Mouse (Mus musculus) bone marrow, adult 2 months (tissue): ENCODE measurements around the gene Vwa2. TPM values are rescaled to one million over a fixed set of nuclear protein-coding genes. Genes with fewer than 3 reads are reported as not detected.

Source experiments
- H3K27ac ChIP-seq: fragments of 200-500 bp; 2 replicates; pipeline ENCODE4 v1.5.1; 2012; ENCODE audit warnings: low read depth, mild to moderate bottlenecking, control low read depth, inconsistent platforms, low read length; ENCODE audit not compliant: control insufficient read depth, poor library complexity, insufficient read depth
- H3K4me1 ChIP-seq: fragments of 200-500 bp; 2 replicates; pipeline ENCODE4 v1.6.1; 2011; ENCODE audit warnings: low read length; ENCODE audit not compliant: control insufficient read depth, insufficient read depth
- H3K4me3 ChIP-seq: fragments of 200-500 bp; replicated peaks from 2 replicates; pipeline ENCODE3; 2011; ENCODE audit warnings: mild to moderate bottlenecking, low read depth, low read length, control low read depth; ENCODE audit not compliant: control insufficient read depth
- CTCF ChIP-seq: fragments of 200-500 bp; IDR thresholded peaks from 2 replicates; pipeline ENCODE4 v1.5.1; 2011; ENCODE audit warnings: low read length, control low read depth; ENCODE audit not compliant: control insufficient read depth, insufficient read depth
- POLR2A ChIP-seq: fragments of 200-500 bp; IDR thresholded peaks from 2 replicates; pipeline ENCODE4 v1.6.1; 2011; ENCODE audit warnings: low read depth, mild to moderate bottlenecking, control low read depth, low read length, borderline replicate concordance; ENCODE audit not compliant: control insufficient read depth
- WGBS: fragments of 180-500 bp; shearing (Covaris S2); methylation state at CpG from one replicate; pipeline ENCODE4 v1.1.7; 2018; 5-methylcytosine and 5-hydroxymethylcytosine counted together
- polyA plus RNA-seq: library from polyadenylated mRNA; stranded (reverse); fragments of >200 nt; gene quantifications from 2 replicates; pipeline ENCODE4 v1.2.4, GENCODE M21; 2011; ENCODE audit warnings: low replicate concordance; ENCODE audit not compliant: missing spikeins, insufficient read depth, insufficient read length

The Vwa2 gene
- polyA plus RNA-seq, 1 experiment, result not detected

GRCm38 (mm10) chr19:56936253-56936652 lies 62.2 kb downstream of the Vwa2 start:
- no peaks in the 10 kb centered on the region for H3K4me1 ChIP-seq
- no peak overlapping the region for H3K4me3 ChIP-seq
- no peak overlapping the region for H3K27ac ChIP-seq
- TF ChIP-seq CTCF (no peak), POLR2A (no peak)
- WGBS, result 87% methylated on average over 8 of the region's 8 CpGs

GRCm38 (mm10) chr19:56937911-56938310 lies 63.9 kb downstream of the Vwa2 start:
- H3K4me3 ChIP-seq, result no peak overlapping the region

GRCm38 (mm10) chr19:56939826-56940225 lies 65.8 kb downstream of the Vwa2 start:
- WGBS, result 85% methylated on average over 9 of the region's 9 CpGs
- H3K4me3 ChIP-seq, result no peak overlapping the region
- TF ChIP-seq POLR2A (no peak), CTCF (no peak)
- no peaks in the 10 kb centered on the region for H3K4me1 ChIP-seq
- no peak overlapping the region for H3K27ac ChIP-seq

More at GRCm38 (mm10) chr19:56937911-56938310, 63.9 kb downstream of the Vwa2 start:
- 85% methylated on average over 5 of the region's 5 CpGs for WGBS
- Histone ChIP-seq H3K27ac (no peak overlapping the region), H3K4me1 (no peaks in the 10 kb centered on the region)
- TF ChIP-seq POLR2A, result no peak
- no peak for TF ChIP-seq CTCF

GRCm38 (mm10) chr19:56940507-56940906 lies 66.5 kb downstream of the Vwa2 start:
- Histone ChIP-seq H3K4me3 (no peak overlapping the region), H3K27ac (no peak overlapping the region), H3K4me1 (no peaks in the 10 kb centered on the region)
- 85% methylated on average over 11 of the region's 11 CpGs for WGBS
- TF ChIP-seq POLR2A (no peak), CTCF (no peak)

- Histone ChIP-seq H3K27ac (no peak overlapping the region), H3K4me3 (no peak overlapping the region), H3K4me1 (no peaks in the 10 kb centered on the region)
- WGBS, result 84% methylated on average over 7 of the region's 7 CpGs
- no peak for TF ChIP-seq CTCF
These were observed 68.2 kb downstream of the Vwa2 start for GRCm38 (mm10) chr19:56942216-56942615.

GRCm38 (mm10) chr19:56944211-56944610 lies 70.2 kb downstream of the Vwa2 start:
- WGBS, result 44% methylated on average over 9 of the region's 9 CpGs
- H3K4me1 ChIP-seq, result no peaks in the 10 kb centered on the region
- no peak overlapping the region for H3K27ac ChIP-seq
- TF ChIP-seq POLR2A, result no peak
- TF ChIP-seq CTCF, result no peak
- no peak overlapping the region for H3K4me3 ChIP-seq

GRCm38 (mm10) chr19:56944826-56945225 lies 70.8 kb downstream of the Vwa2 start:
- H3K27ac ChIP-seq, result no peak overlapping the region
- TF ChIP-seq POLR2A, result no peak
- no peak for TF ChIP-seq CTCF
- 87% methylated on average over 3 of the region's 3 CpGs for WGBS
- H3K4me3 ChIP-seq, result no peak overlapping the region
- H3K4me1 ChIP-seq, result no peaks in the 10 kb centered on the region

GRCm38 (mm10) chr19:56945621-56946020 lies 71.6 kb downstream of the Vwa2 start:
- Histone ChIP-seq H3K4me1 (no peaks in the 10 kb centered on the region), H3K4me3 (no peak overlapping the region), H3K27ac (no peak overlapping the region)
- TF ChIP-seq POLR2A (no peak), CTCF (no peak)
- WGBS, result 87% methylated on average over 2 of the region's 2 CpGs

- no peak for TF ChIP-seq POLR2A
- no peak for TF ChIP-seq CTCF
- Histone ChIP-seq H3K27ac (no peak overlapping the region), H3K4me1 (no peaks in the 10 kb centered on the region), H3K4me3 (no peak overlapping the region)
- 86% methylated on average over 7 of the region's 7 CpGs for WGBS
These were observed 72.2 kb downstream of the Vwa2 start for GRCm38 (mm10) chr19:56946277-56946676.
